Mouse (Mus musculus) spleen, postnatal 10 days (tissue): ENCODE measurements around the gene Plb1.
A peak's percentile ranks its signal among the peaks of the same experiment; 100 is the strongest.

Experiments used
- DNase-seq, 2 experiments: peaks; one replicate each; pipeline ENCODE4 v3.0.0; 2021 to 2022; ENCODE audit warnings: low spot score in 2 of 2

The Plb1 gene

GRCm38 (mm10) chr5:32394586-32394985 lies 162.1 kb downstream of the Plb1 start:
- no peak for DNase-seq

DNA sequence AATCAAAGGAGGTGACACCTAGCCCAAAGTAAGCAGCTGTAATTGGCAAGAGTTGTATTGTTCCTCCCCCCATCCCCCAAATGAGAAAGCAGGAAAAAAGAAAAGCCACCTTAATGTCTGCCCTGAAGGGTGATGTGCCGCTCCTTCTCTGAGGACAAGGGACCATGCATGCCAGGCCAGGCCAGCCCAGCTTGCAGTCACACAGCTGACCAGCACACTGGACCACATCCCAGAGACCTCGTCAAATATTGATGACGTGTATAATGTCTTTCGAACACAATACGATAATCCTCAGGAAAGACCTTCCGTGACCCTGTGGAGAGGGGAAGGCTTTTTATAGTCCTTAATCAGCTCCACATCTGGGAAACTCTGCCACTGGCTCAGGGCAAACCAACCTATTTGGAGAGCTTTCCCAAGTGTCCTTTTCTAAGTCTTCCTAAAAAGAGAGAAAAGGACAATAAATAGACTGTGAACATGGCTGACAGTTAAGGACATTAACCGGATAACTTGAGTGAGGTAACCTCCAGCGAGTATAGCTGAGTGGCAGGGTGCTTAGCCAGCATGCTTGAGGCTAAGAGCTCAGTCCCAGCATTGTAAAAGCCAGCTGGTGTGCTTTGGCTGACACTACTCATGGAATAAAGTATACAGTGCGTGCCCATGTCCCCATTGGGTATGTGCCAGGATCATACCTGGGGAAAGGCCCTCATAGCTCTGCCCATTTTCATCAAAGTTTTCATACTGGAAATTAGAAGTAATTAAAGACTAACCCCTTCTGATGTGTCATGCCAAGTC lies 162.8 kb downstream of the Plb1 start:
- no peak for DNase-seq

- DNase-seq = no peak
These were observed 165.2 kb downstream of the Plb1 start for GRCm38 (mm10) chr5:32397719-32398118.

DNA sequence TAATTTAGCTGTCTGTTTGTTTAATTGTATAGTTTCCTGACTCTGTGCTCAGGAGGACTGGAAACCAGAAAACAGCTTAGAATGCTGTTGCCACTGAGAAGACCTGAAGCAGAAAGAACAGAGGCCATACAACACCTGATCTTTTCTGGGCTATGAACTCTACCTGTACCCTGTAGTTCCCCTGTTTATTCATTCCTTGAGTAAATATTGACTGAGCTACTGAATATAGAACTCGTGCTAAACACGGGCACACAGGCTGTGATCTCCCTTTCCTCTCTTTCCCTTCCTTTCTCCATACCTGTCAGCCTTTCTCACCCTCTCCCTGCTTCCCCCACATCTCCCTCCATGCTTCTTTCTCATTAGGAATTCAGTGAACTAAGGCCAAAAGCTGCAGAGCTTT lies 168.4 kb downstream of the Plb1 start:
- DNase-seq = no peak

- DNase-seq = no peak
These were observed 170.8 kb downstream of the Plb1 start for GRCm38 (mm10) chr5:32403082-32403953.

DNA sequence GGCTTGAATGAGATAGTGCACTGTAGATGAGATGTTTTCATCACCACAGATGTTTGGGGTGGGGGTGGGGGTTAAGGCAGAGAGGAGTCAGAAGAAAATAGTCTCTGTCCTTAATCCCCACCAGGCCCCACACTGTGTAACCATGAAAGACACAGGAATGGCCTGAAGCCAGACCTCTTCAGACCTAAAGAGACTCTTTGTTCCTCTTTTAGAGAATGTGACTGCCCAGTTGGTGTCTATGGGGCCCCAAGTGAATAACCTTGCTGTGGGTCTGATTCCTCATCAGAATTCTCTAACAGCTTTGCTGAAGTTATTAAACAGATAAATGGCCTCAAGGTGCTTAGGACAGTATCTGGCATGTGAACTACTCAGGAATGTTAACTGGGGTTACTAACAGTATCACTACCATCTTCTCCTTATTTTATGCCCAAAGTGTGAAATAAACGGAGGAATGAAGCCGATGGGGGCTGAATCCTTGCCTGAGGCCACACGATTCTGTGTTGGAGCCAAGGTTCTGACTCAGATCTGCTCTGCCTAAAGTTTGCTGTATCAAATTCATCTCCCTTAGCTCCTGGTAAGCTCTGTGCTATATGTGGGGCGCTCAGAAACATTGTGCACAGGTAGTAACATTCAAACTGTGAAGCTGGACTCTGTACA lies 172.8 kb downstream of the Plb1 start:
- DNase-seq = no peak

- DNase-seq = no peak
These were observed 176.3 kb downstream of the Plb1 start for GRCm38 (mm10) chr5:32408771-32409170.

- no peak for DNase-seq
These were observed 177.2 kb downstream of the Plb1 start for GRCm38 (mm10) chr5:32409747-32410146.

- no peak for DNase-seq
These were observed 178.6 kb downstream of the Plb1 start for GRCm38 (mm10) chr5:32410954-32411688.

DNA sequence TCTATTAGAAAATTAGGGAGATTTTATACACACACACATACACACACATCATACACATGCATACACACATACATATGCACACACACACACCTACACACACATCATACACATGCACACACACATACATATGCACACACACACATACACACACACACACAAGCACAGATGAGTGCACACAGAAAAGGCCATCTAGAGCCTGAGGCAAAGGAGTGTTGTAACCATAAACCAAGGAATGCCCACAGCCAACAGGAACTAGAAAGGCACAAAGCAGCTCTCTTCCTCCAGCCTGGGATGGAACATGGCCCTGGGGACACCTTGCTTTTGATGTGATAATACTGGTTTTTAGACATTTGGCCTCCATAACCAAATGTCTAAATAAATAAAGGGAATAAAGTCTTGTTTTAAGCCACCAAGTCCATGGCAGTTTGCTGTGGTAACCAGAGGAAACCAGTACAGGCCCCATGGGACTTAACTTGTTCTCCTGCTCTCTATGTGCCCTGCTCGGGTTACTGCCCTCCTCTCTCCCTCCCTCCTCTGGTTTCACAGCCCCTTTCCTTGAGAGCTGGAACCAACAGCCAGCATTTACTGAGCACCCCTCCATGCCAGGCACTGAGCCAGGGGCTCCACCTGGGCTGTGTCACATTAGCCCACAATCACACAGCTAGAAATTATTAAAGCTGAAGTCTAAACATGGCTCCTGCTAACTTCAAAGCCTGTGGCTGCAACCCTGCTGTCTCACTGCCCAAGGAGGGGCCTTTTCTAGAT lies 179.9 kb downstream of the Plb1 start:
- peak in 1 of 2 experiments; percentile 48 for DNase-seq

DNA sequence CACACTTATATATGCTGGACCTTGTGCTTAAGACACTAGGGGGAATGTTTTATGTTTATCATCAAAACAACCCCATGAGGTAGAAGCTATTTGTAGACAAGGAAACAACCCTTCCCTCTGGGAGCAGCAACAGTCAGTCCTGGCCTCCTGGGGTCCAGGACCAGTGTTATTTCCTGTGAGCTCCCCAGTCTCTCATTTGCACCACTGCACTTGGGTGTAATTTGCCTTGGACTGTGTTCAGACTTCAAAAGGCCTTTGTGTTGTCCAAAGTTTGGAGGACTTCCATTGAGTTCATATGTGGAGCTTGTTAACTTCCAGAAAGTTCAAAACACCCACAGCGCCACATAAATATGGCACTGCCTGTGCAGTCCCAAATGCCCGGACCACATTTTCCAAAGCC lies 180.6 kb downstream of the Plb1 start:
- DNase-seq = no peak

DNA sequence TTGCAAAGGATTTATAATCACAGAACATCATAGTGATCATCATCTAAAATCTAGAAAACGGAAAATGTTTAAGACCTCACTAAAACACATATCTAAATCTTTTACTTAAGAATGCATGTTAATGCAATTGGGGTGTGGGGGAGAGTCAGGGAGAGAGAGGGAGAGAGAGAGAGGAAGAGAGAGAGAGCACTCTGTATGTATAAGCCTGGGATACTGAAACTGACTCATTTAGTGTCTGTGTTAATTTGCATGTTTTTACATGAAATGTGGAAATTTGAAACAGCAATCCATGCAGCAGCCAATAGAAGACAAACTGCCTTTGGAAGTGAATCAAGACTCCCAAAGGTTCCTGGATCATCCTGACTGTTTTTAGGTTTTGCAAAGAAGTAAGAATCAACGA lies 181.1 kb downstream of the Plb1 start:
- DNase-seq = no peak

GRCm38 (mm10) chr5:32414461-32414985 lies 182.0 kb downstream of the Plb1 start:
- no peak for DNase-seq

GRCm38 (mm10) chr5:32415554-32415953 lies 183.0 kb downstream of the Plb1 start:
- no peak for DNase-seq
